Mouse (Mus musculus) CH12.LX (cell line): ENCODE measurements at regions not wholly inside any gene's neighbourhood (a gene's known extent, or its start where the extent isn't known, plus 50 kb on each side); places are given as distances from the start of the nearest gene placed in this dataset.

Source experiments
- DNase-seq: peaks from one replicate; pipeline ENCODE4 v3.0.0-alpha.2; 2013; ENCODE audit errors: extremely low read depth
- H3K27ac ChIP-seq: 2 replicates; pipeline ENCODE4 v1.5.1; 2012; ENCODE audit warnings: low read depth, mild to moderate bottlenecking, control low read depth, moderate library complexity; ENCODE audit not compliant: insufficient read depth
- H3K27me3 ChIP-seq: replicated peaks from 2 replicates; pipeline ENCODE3; 2012; ENCODE audit warnings: inconsistent platforms
- H3K36me3 ChIP-seq, 2 experiments: replicated peaks in 1 of 2; 2 replicates each; pipeline versions ENCODE3 to v1.6.1; 2012; ENCODE audit warnings: inconsistent platforms in 1 of 2, low read length in 1 of 2, mild to moderate bottlenecking in 1 of 2, mixed read lengths in 1 of 2, moderate library complexity in 1 of 2; ENCODE audit not compliant: control insufficient read depth in 1 of 2, insufficient read depth in 1 of 2
- H3K4me1 ChIP-seq, 2 experiments: 2 replicates each; pipeline ENCODE4 v1.6.1; 2012; ENCODE audit warnings: inconsistent platforms in 1 of 2, moderate library complexity in 1 of 2; ENCODE audit not compliant: insufficient read depth in 2 of 2, control insufficient read depth in 1 of 2
- H3K4me2 ChIP-seq: 2 replicates; pipeline ENCODE4 v1.6.1; 2012; ENCODE audit warnings: low read depth, mild to moderate bottlenecking, control low read depth; ENCODE audit not compliant: poor library complexity, insufficient read depth, severe bottlenecking
- H3K4me3 ChIP-seq, 3 experiments: fragments of 150-350 bp in 1 of 3; sonication (generic) in 1 of 3; replicated peaks in 1 of 3; 2 replicates each; pipeline versions ENCODE3 to v1.5.1; 2011 to 2012; ENCODE audit warnings: low read depth in 2 of 3, low read length in 2 of 3, mild to moderate bottlenecking in 2 of 3, moderate library complexity in 2 of 3, control low read depth in 1 of 3, improper control_type of control experiment in 1 of 3, inconsistent platforms in 1 of 3, mixed read lengths in 1 of 3; ENCODE audit not compliant: poor library complexity in 1 of 3
- H3K79me2 ChIP-seq: replicated peaks from 2 replicates; pipeline ENCODE4 v1.6.1; 2012; ENCODE audit warnings: mild to moderate bottlenecking, moderate library complexity; ENCODE audit not compliant: control insufficient read depth, poor library complexity, insufficient read depth, severe bottlenecking; ENCODE audit errors: extremely low read depth
- H3K9ac ChIP-seq: 2 replicates; pipeline ENCODE4 v1.6.1; 2012; ENCODE audit warnings: low read depth, mild to moderate bottlenecking, control low read depth, moderate library complexity; ENCODE audit not compliant: insufficient read depth
- H3K9me3 ChIP-seq: replicated peaks from 2 replicates; pipeline ENCODE3; 2012; ENCODE audit warnings: low read length, inconsistent platforms, mixed read lengths
- CTCF ChIP-seq, 2 experiments: IDR thresholded peaks in 1 of 2; conservative IDR thresholded peaks in 1 of 2; 2 replicates each; pipeline ENCODE4 v1.5.1; 2011 to 2012; ENCODE audit warnings: low read depth in 2 of 2, low read length in 2 of 2, improper control_type of control experiment in 1 of 2, inconsistent platforms in 1 of 2, mild to moderate bottlenecking in 1 of 2, moderate library complexity in 1 of 2
- GABPA ChIP-seq: IDR thresholded peaks from 2 replicates; pipeline ENCODE4 v1.6.1; 2012; ENCODE audit warnings: low read depth, low read length, improper control_type of control experiment, inconsistent platforms; ENCODE audit not compliant: insufficient replicate concordance
- JUND ChIP-seq: conservative IDR thresholded peaks from 2 replicates; pipeline ENCODE4 v1.6.1; 2011; ENCODE audit warnings: low read depth, low read length, improper control_type of control experiment
- MAZ ChIP-seq: IDR thresholded peaks from 2 replicates; pipeline ENCODE4 v1.6.1; 2012; ENCODE audit warnings: low read depth, mild to moderate bottlenecking, inconsistent platforms, low read length, improper control_type of control experiment, moderate library complexity
- MXI1 ChIP-seq: IDR thresholded peaks from 2 replicates; pipeline ENCODE4 v1.6.1; 2011; ENCODE audit warnings: mild to moderate bottlenecking, low read depth, low read length, improper control_type of control experiment
- POLR2A ChIP-seq: IDR thresholded peaks from 2 replicates; pipeline ENCODE4 v1.6.1; 2011; ENCODE audit warnings: low read depth, mild to moderate bottlenecking, improper control_type of control experiment, low read length
- SIN3A ChIP-seq: IDR thresholded peaks from 2 replicates; pipeline ENCODE4 v1.6.1; 2012; ENCODE audit warnings: low read length, improper control_type of control experiment, inconsistent platforms
- TCF12 ChIP-seq: IDR thresholded peaks from 2 replicates; pipeline ENCODE4 v1.6.1; 2014; ENCODE audit warnings: low read depth, mild to moderate bottlenecking, inconsistent platforms, low read length, improper control_type of control experiment
- UBTF ChIP-seq: IDR thresholded peaks from 2 replicates; pipeline ENCODE4 v1.6.1; 2012; ENCODE audit warnings: low read depth, mild to moderate bottlenecking, inconsistent platforms, low read length, improper control_type of control experiment, moderate library complexity
- USF1 ChIP-seq: IDR thresholded peaks from 2 replicates; pipeline ENCODE4 v1.6.1; 2014; ENCODE audit warnings: low read depth, mild to moderate bottlenecking, inconsistent platforms, low read length, improper control_type of control experiment
- USF2 ChIP-seq: conservative IDR thresholded peaks from 2 replicates; pipeline ENCODE4 v1.6.1; 2011; ENCODE audit warnings: low read depth, low read length, improper control_type of control experiment
- ZMIZ1 ChIP-seq: IDR thresholded peaks from 2 replicates; pipeline ENCODE4 v1.6.1; 2012; ENCODE audit warnings: low read depth, mild to moderate bottlenecking, inconsistent platforms, low read length, improper control_type of control experiment
- dilution Hi-C: fragments of 300-500 bp; cut with MboI; formaldehyde crosslinking; loops from 2 replicates; pipeline ENCODE4 v1.14.3; 2020; ENCODE audit warnings: low sequenced_read_pairs; ENCODE audit not compliant: extremely low pct_unique_long_range_greater_than_20kb, extremely low pct_ligation_motif_present
- in situ Hi-C: fragments of 300-500 bp; cut with MboI; formaldehyde crosslinking; loops from 3 replicates; pipeline ENCODE4 v1.14.3; 2019; ENCODE audit warnings: low sequenced_read_pairs, low pct_ligation_motif_present, low pct_unique_long_range_greater_than_20kb, mixed read lengths

- Histone ChIP-seq H3K79me2 (no peaks in the 10 kb centered on the region), H3K4me1 (no peaks in the 10 kb centered on the region), H3K36me3 (no peaks in the 10 kb centered on the region), H3K4me3 (no peak overlapping the region), H3K9me3 (peaks cover 47% of the 10 kb centered on the region), H3K4me2 (no peak overlapping the region), H3K9ac (no peak overlapping the region), H3K27ac (no peak overlapping the region)
- DNase-seq = no peak
- in situ Hi-C loops (no loop called here), dilution Hi-C loops (no loop called here)
- TF ChIP-seq TCF12 = no peak
- TF ChIP-seq MXI1 = no peak
- no peak for TF ChIP-seq JUND
- TF ChIP-seq, all 38 proteins: peak for 0
- H3K27me3 ChIP-seq = no peaks in the 10 kb centered on the region
Observed at GRCm38 (mm10) chr4:97491248-97491804, 281.2 kb upstream of the Nfia start.

- H3K79me2 ChIP-seq = no peaks in the 10 kb centered on the region
- H3K27me3 ChIP-seq = no peaks in the 10 kb centered on the region
- no peak overlapping the region for H3K4me3 ChIP-seq
- no peaks in the 10 kb centered on the region for H3K36me3 ChIP-seq
- H3K27ac ChIP-seq = no peak overlapping the region
- peaks cover 51% of the 10 kb centered on the region for H3K9me3 ChIP-seq
- H3K4me1 ChIP-seq = no peaks in the 10 kb centered on the region
- TF ChIP-seq MXI1 (no peak), ZMIZ1 (no peak), USF1 (no peak)
- dilution Hi-C loops = no loop called here
- in situ Hi-C loops = no loop called here
- DNase-seq = no peak
- H3K9ac ChIP-seq = no peak overlapping the region
- no peak overlapping the region for H3K4me2 ChIP-seq
Observed at GRCm38 (mm10) chr4:97486354-97486753, 286.2 kb upstream of the Nfia start.

GRCm38 (mm10) chr4:97485225-97485624 is 287.3 kb upstream of the Nfia start:
- peak; percentile 3 for DNase-seq
- H3K4me2 ChIP-seq = no peak overlapping the region
- dilution Hi-C loops (no loop called here), in situ Hi-C loops (no loop called here)
- no peaks in the 10 kb centered on the region for H3K27me3 ChIP-seq
- H3K79me2 ChIP-seq = no peaks in the 10 kb centered on the region
- no peak overlapping the region for H3K27ac ChIP-seq
- peaks cover 50% of the 10 kb centered on the region for H3K9me3 ChIP-seq
- no peak overlapping the region for H3K9ac ChIP-seq
- no peaks in the 10 kb centered on the region for H3K4me1 ChIP-seq
- no peak overlapping the region for H3K4me3 ChIP-seq
- TF ChIP-seq UBTF = no peak
- no peak for TF ChIP-seq CTCF (conservative IDR thresholded peaks at IDR 0.05 in 1 of 2, IDR thresholded peaks at IDR 0.05 in 1 of 2; ENCODE audit: low read depth in 2 of 2, low read length in 2 of 2)
- no peak for TF ChIP-seq SIN3A
- TF ChIP-seq POLR2A = no peak
- no peak for TF ChIP-seq USF2
- TF ChIP-seq GABPA = no peak
- TF ChIP-seq MAZ = no peak
- TF ChIP-seq JUND = no peak
- H3K36me3 ChIP-seq = no peaks in the 10 kb centered on the region
